Mouse (Mus musculus) spleen, postnatal 10 days (tissue): ENCODE measurements around the gene Smad6.

Source experiments
- DNase-seq, 2 experiments: peaks; one replicate each; pipeline ENCODE4 v3.0.0; 2021 to 2022; ENCODE audit warnings: low spot score in 2 of 2

The Smad6 gene

GRCm38 (mm10) chr9:64022562-64023366, 905 bp upstream of the Smad6 start:
- peak; percentile 77 to 92 for DNase-seq

GRCm38 (mm10) chr9:64021319-64021850, 474 bp downstream of the Smad6 start:
- peak in 1 of 2 experiments; percentile 22 for DNase-seq

- DNase-seq, result peak; percentile 47 to 59
Measured at GRCm38 (mm10) chr9:64020606-64021318, 1.1 kb downstream of the Smad6 start.

- DNase-seq, result peak in 1 of 2 experiments; percentile 51
Measured at GRCm38 (mm10) chr9:64020171-64020605, 1.7 kb downstream of the Smad6 start.

GRCm38 (mm10) chr9:64019036-64019886, 2.6 kb downstream of the Smad6 start:
- peak in 1 of 2 experiments; percentile 16 for DNase-seq

GRCm38 (mm10) chr9:64017861-64018793, 3.7 kb downstream of the Smad6 start:
- DNase-seq, result peak in 1 of 2 experiments; percentile 25

GRCm38 (mm10) chr9:64016648-64017400, 5.0 kb downstream of the Smad6 start:
- DNase-seq, result no peak

- DNase-seq, result no peak
Measured at GRCm38 (mm10) chr9:64016092-64016491, 5.8 kb downstream of the Smad6 start.

- no peak for DNase-seq
Measured at GRCm38 (mm10) chr9:64014801-64015200, 7.1 kb downstream of the Smad6 start.

- no peak for DNase-seq
Measured at GRCm38 (mm10) chr9:64011356-64011755, 10.5 kb downstream of the Smad6 start.

- DNase-seq, result no peak
Measured at GRCm38 (mm10) chr9:64002981-64003380, 18.9 kb downstream of the Smad6 start.

- DNase-seq, result no peak
Measured at GRCm38 (mm10) chr9:64001081-64001480, 20.8 kb downstream of the Smad6 start.

GRCm38 (mm10) chr9:64000085-64000484, 21.8 kb downstream of the Smad6 start:
- DNase-seq, result no peak

- DNase-seq, result no peak
Measured at GRCm38 (mm10) chr9:63999194-63999593, 22.7 kb downstream of the Smad6 start.

GRCm38 (mm10) chr9:63998026-63998425, 23.8 kb downstream of the Smad6 start:
- no peak for DNase-seq

GRCm38 (mm10) chr9:63997439-63997838, 24.4 kb downstream of the Smad6 start:
- DNase-seq, result no peak

GRCm38 (mm10) chr9:63993256-63993655, 28.6 kb downstream of the Smad6 start:
- no peak for DNase-seq

- no peak for DNase-seq
Measured at GRCm38 (mm10) chr9:63992761-63993160, 29.1 kb downstream of the Smad6 start.

GRCm38 (mm10) chr9:63991193-63991592, 30.7 kb downstream of the Smad6 start:
- DNase-seq, result no peak

GRCm38 (mm10) chr9:63989641-63990040, 32.2 kb downstream of the Smad6 start:
- DNase-seq, result no peak
